Mouse (Mus musculus): ENCODE measurements around the gene Olfr1511. TPM values are rescaled to one million over a fixed set of nuclear protein-coding genes. Genes with fewer than 3 reads are reported as not detected.

Olfr1511 gene
- not detected in 2 replicates for polyA plus RNA-seq (2012; rRNA removed)

DNA sequence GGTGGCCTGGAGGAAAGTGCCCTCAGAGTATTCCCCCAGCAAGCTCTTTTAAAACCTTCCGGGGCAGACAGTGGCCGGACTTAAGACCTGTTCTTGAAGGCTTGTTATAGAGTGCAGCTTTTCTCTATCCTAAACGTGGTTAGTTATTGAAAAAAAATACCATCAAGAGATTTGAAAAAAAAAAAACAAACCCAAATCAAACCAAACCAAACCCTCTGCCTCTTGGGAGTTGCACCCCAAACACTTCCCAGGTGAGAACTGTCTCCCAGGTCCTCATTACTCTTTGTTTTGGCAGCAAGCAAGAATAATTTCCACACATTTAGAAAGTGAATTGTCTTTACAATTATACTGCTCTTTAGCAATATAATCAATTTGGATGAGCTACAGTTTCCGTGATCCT is at the start of gene Olfr1511:
Gene Olfr1511, minus strand, starts transcription at position 101 of the 400 bp plus-strand sequence.

DNA sequence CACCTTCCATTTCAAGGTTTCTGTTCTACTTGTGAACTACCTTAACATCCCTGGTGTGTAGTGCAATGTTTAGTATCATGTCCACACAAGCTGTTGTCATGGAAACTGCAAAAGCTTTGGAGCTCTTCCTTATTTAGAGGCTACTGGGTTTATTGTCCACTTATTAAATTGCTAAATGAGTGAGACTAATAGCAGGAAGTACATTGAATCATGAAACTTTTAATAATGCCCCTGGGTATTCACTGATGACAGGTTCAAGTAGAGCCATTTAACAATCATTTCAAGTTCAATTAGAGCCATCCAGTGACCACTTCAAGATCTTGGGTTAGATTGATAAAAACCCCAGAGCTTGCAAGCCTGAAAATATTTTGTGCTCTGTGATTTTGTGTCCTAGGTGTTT is 45.5 kb upstream of the Olfr1511 start, which contains the start of gene Olfr1509:
Gene Olfr1509, plus strand, starts transcription at position 301 of the 400 bp plus-strand sequence.

DNA sequence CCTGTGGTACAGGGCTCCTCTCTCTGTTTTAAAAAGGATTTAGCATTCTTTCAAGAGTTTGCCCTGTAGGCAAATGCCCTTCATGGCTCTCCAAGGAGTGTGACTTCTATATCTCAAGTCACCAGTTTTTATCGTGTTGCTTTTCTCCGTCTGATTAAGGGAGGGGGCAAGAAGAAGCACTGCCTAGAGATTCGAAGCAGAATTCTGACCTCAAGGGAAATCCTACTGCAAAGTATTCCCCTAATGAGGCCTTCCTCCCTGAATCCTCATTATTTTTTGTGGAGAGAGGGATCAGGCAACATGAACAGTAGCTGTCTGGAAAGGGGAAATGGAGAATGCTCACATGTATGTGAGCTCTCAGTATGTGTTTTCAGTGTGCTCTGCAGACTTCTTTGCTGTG is 17.1 kb upstream of the Olfr1511 start, which contains the start of gene Olfr1510:
Gene Olfr1510, minus strand, starts transcription at position 101 of the 400 bp plus-strand sequence.

DNA sequence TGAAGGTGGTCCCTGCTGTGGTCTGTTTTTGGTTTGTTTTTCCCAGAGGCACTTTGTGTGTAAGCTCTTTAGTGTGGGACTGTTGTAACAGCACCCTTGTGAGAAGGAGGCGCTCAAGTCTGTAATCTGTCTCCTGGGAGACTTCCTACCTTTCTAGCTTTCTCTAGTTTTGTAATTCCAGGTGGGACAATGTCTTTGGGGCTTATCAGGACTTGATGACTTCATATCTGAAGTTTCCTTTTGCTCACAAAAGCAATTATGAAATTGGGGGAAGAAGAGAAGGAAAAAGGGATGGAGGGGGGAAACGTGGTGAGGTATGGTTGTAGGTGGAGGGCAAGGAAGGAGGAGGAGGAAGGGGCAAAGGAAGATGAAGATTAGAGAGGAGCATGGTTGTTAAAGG is 18.1 kb downstream of the Olfr1511 start, which contains the start of gene Olfr1512:
Gene Olfr1512, minus strand, starts transcription at position 101 of the 400 bp plus-strand sequence.

GRCm38 (mm10) chr14:52356308-52356707 is 40.9 kb downstream of the Olfr1511 start, which contains the start of gene Olfr1513:
Olfr1513 (minus strand) TSS chr14:52356408.

Other genes starting within 250 kb of the Olfr1511 start
- gene Supt16, start 200.0 kb downstream of the Olfr1511 start, polyA plus RNA-seq (2012; rRNA removed), result 29.1 and 30.1 TPM in 2 replicates
- 12.9 and 15.6 TPM in 2 replicates for gene Chd8, start 139.6 kb downstream of the Olfr1511 start, polyA plus RNA-seq (2012; rRNA removed)
- gene Tox4, start 118.2 kb downstream of the Olfr1511 start, polyA plus RNA-seq (2012; rRNA removed), result 9.6 and 11.0 TPM in 2 replicates
- 3.2 TPM in 2 replicates for gene Rab2b, start 117.8 kb downstream of the Olfr1511 start, polyA plus RNA-seq (2012; rRNA removed)
- gene Mettl3, start 92.3 kb downstream of the Olfr1511 start, polyA plus RNA-seq (2012; rRNA removed), result 17.1 and 17.7 TPM in 2 replicates
- gene Sall2, start 68.6 kb downstream of the Olfr1511 start, polyA plus RNA-seq (2012; rRNA removed), result 0.80 and 0.84 TPM in 2 replicates
- not detected in 2 replicates for gene Olfr1513, start 41.0 kb downstream of the Olfr1511 start, polyA plus RNA-seq (2012; rRNA removed)
- gene Olfr1512, start 18.2 kb downstream of the Olfr1511 start, polyA plus RNA-seq (2012; rRNA removed), result not detected in 2 replicates
- not detected in 2 replicates for gene Olfr1510, start 17.0 kb upstream of the Olfr1511 start, polyA plus RNA-seq (2012; rRNA removed)
- not detected in 2 replicates for gene Olfr1509, start 45.6 kb upstream of the Olfr1511 start, polyA plus RNA-seq (2012; rRNA removed)
- not detected in 2 replicates for gene Olfr1508, start 70.1 kb upstream of the Olfr1511 start, polyA plus RNA-seq (2012; rRNA removed)
- gene Olfr1507, start 98.4 kb upstream of the Olfr1511 start, polyA plus RNA-seq (2012; rRNA removed), result not detected in 2 replicates

Measured in liver, embryonic 14 days (tissue).